Mouse (Mus musculus): ENCODE measurements around the gene Pard3.

DNA sequence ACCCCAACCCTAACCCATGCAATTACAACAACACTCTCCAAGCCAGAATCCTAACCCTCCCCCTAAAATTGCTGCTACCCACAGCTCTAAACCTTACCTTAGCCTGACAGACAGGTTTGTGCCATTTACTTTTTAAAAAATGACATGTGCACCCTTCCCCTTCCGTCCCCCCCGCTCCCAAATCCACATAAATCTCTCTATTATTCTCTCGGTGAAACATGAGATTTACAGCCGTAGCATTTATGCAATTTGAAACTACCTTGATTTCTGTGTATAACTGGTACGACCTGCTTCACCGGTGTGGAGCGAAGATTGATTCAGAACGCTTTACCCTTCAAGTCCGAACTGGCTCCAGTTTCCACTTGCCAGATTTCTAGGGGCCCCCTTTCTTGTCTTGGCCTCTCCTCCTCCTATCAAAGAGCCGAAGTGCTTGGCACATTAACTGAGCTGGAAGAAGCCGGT lies 38.4 kb upstream of the Pard3 start:
- no peak for TF ChIP-seq CTCF (IDR thresholded peaks at IDR 0.05; ENCODE audit: borderline replicate concordance, control insufficient read depth, extremely low read depth, insufficient read depth, low read length, poor library complexity)
- TF ChIP-seq POLR2A (IDR thresholded peaks at IDR 0.05; ENCODE audit: control insufficient read depth, extremely low read depth, insufficient read depth, low read length, poor library complexity): no peak
